Mouse (Mus musculus) olfactory bulb, adult 2 months (tissue): ENCODE results near the gene Aif1.

Experiments used
- CTCF ChIP-seq: fragments of 200-500 bp; IDR thresholded peaks from 2 replicates; pipeline ENCODE4 v1.5.1; 2012; ENCODE audit warnings: low read depth, mild to moderate bottlenecking, low read length, moderate library complexity; ENCODE audit not compliant: insufficient read depth
- POLR2A ChIP-seq: fragments of 200-500 bp; IDR thresholded peaks from 2 replicates; pipeline ENCODE4 v1.6.1; 2012; ENCODE audit warnings: mild to moderate bottlenecking, low read depth, low read length, moderate library complexity; ENCODE audit not compliant: insufficient read depth

- TF ChIP-seq POLR2A (peak; percentile 39; the same call in 1 of the 2 replicates), CTCF (no peak)
These were observed 40.9 kb downstream of the Aif1 start, which contains the start of gene Bag6 for GRCm38 (mm10) chr17:35134801-35135590.
